8 mouse cellular contexts compared by ENCODE assay signal in genomic region chr11:115173549-115174339, GRCm38 (mm10). TPM values are rescaled to one million over a fixed set of nuclear protein-coding genes. Genes with fewer than 3 reads are reported as not detected.
DNase-seq lines count a peak whose midpoint lies in the region; ATAC-seq and TF ChIP-seq lines count a peak whose summit lies in the region.

No protein-coding gene starts in this region.

- H3K9me3 ChIP-seq in embryonic facial prominence, embryonic 11.5 days (replicated peaks; ENCODE audit: control insufficient read depth, low read length), result no peaks in the 10 kb centered on the region
- H3K9me3 ChIP-seq in limb, embryonic 13.5 days, result no peaks in the 10 kb centered on the region
- H3K9me3 ChIP-seq in stomach, embryonic 15.5 days, result no peaks in the 10 kb centered on the region

- 9% methylated on average over 16 of the region's 16 CpGs for WGBS in embryonic facial prominence, embryonic 11.5 days
- 14% methylated on average over 16 of the region's 16 CpGs for WGBS in limb, embryonic 13.5 days
- WGBS in stomach, embryonic 15.5 days, result 25% methylated on average over 16 of the region's 16 CpGs

- 0 out of 2 replicates have a peak overlapping the region, but pooled peaks have one; percentile 28 for H3K27ac ChIP-seq in layer of hippocampus, adult 2 months
- H3K27ac ChIP-seq in embryonic facial prominence, embryonic 11.5 days (replicated peaks; ENCODE audit: low read depth, low read length), result peak overlapping the region; percentile 11; the same call in 1 of the 2 replicates
- no peak overlapping the region for H3K27ac ChIP-seq in limb, embryonic 13.5 days
- H3K27ac ChIP-seq in stomach, embryonic 15.5 days, result peak overlapping the region; percentile 88

- H3K4me3 ChIP-seq in layer of hippocampus, adult 2 months, result no peak overlapping the region
- no peak overlapping the region for H3K4me3 ChIP-seq in embryonic facial prominence, embryonic 11.5 days (ENCODE audit: low read depth, low read length)
- H3K4me3 ChIP-seq in limb, embryonic 13.5 days, result no peak overlapping the region
- H3K4me3 ChIP-seq in stomach, embryonic 15.5 days (replicated peaks), result no peak overlapping the region

- H3K36me3 ChIP-seq in embryonic facial prominence, embryonic 11.5 days (replicated peaks; ENCODE audit: control insufficient read depth, insufficient read depth, low read depth, low read length), result no peaks in the 10 kb centered on the region
- H3K36me3 ChIP-seq in limb, embryonic 13.5 days, result no peaks in the 10 kb centered on the region
- H3K36me3 ChIP-seq in stomach, embryonic 15.5 days, result no peaks in the 10 kb centered on the region

- peak; percentile 35; the same call in 1 of the 2 replicates for ATAC-seq in embryonic facial prominence, embryonic 11.5 days (replicated peaks; ENCODE audit: insufficient number of reproducible peaks, low FRiP score, low TSS enrichment, low read depth)
- no peak for ATAC-seq in limb, embryonic 13.5 days (ENCODE audit: low FRiP score, low read depth)
- ATAC-seq in stomach, embryonic 15.5 days (ENCODE audit: insufficient read depth, low FRiP score, low read depth), result peak; percentile 71

- no peak for TF ChIP-seq CTCF in layer of hippocampus, adult 2 months (conservative IDR thresholded peaks at IDR 0.05)

- H3K9ac ChIP-seq in embryonic facial prominence, embryonic 11.5 days (replicated peaks; ENCODE audit: low read length), result peak overlapping the region; percentile 5; the same call in 1 of the 2 replicates
- H3K9ac ChIP-seq in limb, embryonic 13.5 days, result no peak overlapping the region
- H3K9ac ChIP-seq in stomach, embryonic 15.5 days, result no peak overlapping the region

- no peak for DNase-seq in layer of hippocampus, adult 2 months (ENCODE audit: low spot score in 2 of 2)
- DNase-seq in layer of hippocampus, adult 18-20 months (ENCODE audit: low spot score in 2 of 2), result no peak
- peak; percentile 67 for DNase-seq in embryonic facial prominence, embryonic 11.5 days (ENCODE audit: low spot score)
- DNase-seq in ovary, postnatal 10 days (ENCODE audit: low spot score), result no peak
- DNase-seq in ovary, adult 18-20 months (ENCODE audit: low spot score), result no peak
- DNase-seq in left cerebral cortex, adult 9 months (ENCODE audit: low spot score in 2 of 2), result no peak

- H3K4me1 ChIP-seq in embryonic facial prominence, embryonic 11.5 days (ENCODE audit: control insufficient read depth, insufficient read depth, low read length), result peaks cover 17% of the 10 kb centered on the region
- H3K4me1 ChIP-seq in limb, embryonic 13.5 days, result peaks cover 73% of the 10 kb centered on the region
- H3K4me1 ChIP-seq in stomach, embryonic 15.5 days, result peaks cover 68% of the 10 kb centered on the region

- no peak overlapping the region for H3K4me2 ChIP-seq in embryonic facial prominence, embryonic 11.5 days (ENCODE audit: low read depth, low read length)
- H3K4me2 ChIP-seq in limb, embryonic 13.5 days (replicated peaks), result peak overlapping the region; percentile 30
- H3K4me2 ChIP-seq in stomach, embryonic 15.5 days, result peak overlapping the region; percentile 41

- peaks cover 7% of the 10 kb centered on the region; the same call in 1 of the 2 replicates for H3K27me3 ChIP-seq in embryonic facial prominence, embryonic 11.5 days (ENCODE audit: control insufficient read depth, insufficient read depth, low read length)
- H3K27me3 ChIP-seq in limb, embryonic 13.5 days, result peaks cover 27% of the 10 kb centered on the region
- no peaks in the 10 kb centered on the region for H3K27me3 ChIP-seq in stomach, embryonic 15.5 days (replicated peaks)

RNA-seq across cellular contexts. Expression of gene Slc9a3r1, which starts 10.6 kb away (rescaled TPM):
- total RNA-seq in layer of hippocampus, adult 2 months (2021), result 10 to 100 TPM; 67.3 to 74.6 TPM
- 10 to 100 TPM; 66.9 to 70.4 TPM for total RNA-seq in layer of hippocampus, adult 18-20 months (2021)
- 31.3 and 36.0 TPM in 2 replicates for polyA plus RNA-seq in embryonic facial prominence, embryonic 11.5 days (2014; fragmentation: Nextera tagmentation; extraction: Ambion mirVana)
- 20.6 and 23.4 TPM in 2 replicates for polyA plus RNA-seq in limb, embryonic 13.5 days (2015; fragmentation: Nextera tagmentation; extraction: Ambion mirVana)
- 142 and 144 TPM in 2 replicates for polyA plus RNA-seq in stomach, embryonic 15.5 days (2015; fragmentation: Nextera tagmentation; extraction: Ambion mirVana)

RNA-seq across cellular contexts. Expression of gene Tmem104, which starts 13.5 kb away (rescaled TPM):
- total RNA-seq in layer of hippocampus, adult 2 months (2021), result 10 to 100 TPM; 18.1 to 20.1 TPM
- 10 to 100 TPM; 16.7 to 17.7 TPM for total RNA-seq in layer of hippocampus, adult 18-20 months (2021)
- 6.9 and 7.7 TPM in 2 replicates for polyA plus RNA-seq in embryonic facial prominence, embryonic 11.5 days (2014; fragmentation: Nextera tagmentation; extraction: Ambion mirVana)
- 10.9 and 11.4 TPM in 2 replicates for polyA plus RNA-seq in limb, embryonic 13.5 days (2015; fragmentation: Nextera tagmentation; extraction: Ambion mirVana)
- polyA plus RNA-seq in stomach, embryonic 15.5 days (2015; fragmentation: Nextera tagmentation; extraction: Ambion mirVana), result 9.3 and 11.5 TPM in 2 replicates

RNA-seq across cellular contexts. Expression of gene Nat9, which starts 13.9 kb away (rescaled TPM):
- 10 to 100 TPM; 20.5 to 20.6 TPM for total RNA-seq in layer of hippocampus, adult 2 months (2021)
- total RNA-seq in layer of hippocampus, adult 18-20 months (2021), result 10 to 100 TPM; 24.2 to 26.0 TPM
- polyA plus RNA-seq in embryonic facial prominence, embryonic 11.5 days (2014; fragmentation: Nextera tagmentation; extraction: Ambion mirVana), result 15.5 and 19.5 TPM in 2 replicates
- 25.7 and 26.2 TPM in 2 replicates for polyA plus RNA-seq in limb, embryonic 13.5 days (2015; fragmentation: Nextera tagmentation; extraction: Ambion mirVana)
- polyA plus RNA-seq in stomach, embryonic 15.5 days (2015; fragmentation: Nextera tagmentation; extraction: Ambion mirVana), result 23.2 and 24.0 TPM in 2 replicates

RNA-seq across cellular contexts. Expression of gene Cd300lf, which starts 40.0 kb away (rescaled TPM):
- under 1 TPM; 0.38 to 0.49 TPM for total RNA-seq in layer of hippocampus, adult 2 months (2021)
- total RNA-seq in layer of hippocampus, adult 18-20 months (2021), result under 1 TPM; 0.45 to 0.51 TPM
- polyA plus RNA-seq in embryonic facial prominence, embryonic 11.5 days (2014; fragmentation: Nextera tagmentation; extraction: Ambion mirVana), result not detected in 2 replicates
- 0.09 TPM in 1 of 2 replicates, not detected in the other for polyA plus RNA-seq in limb, embryonic 13.5 days (2015; fragmentation: Nextera tagmentation; extraction: Ambion mirVana)
- polyA plus RNA-seq in stomach, embryonic 15.5 days (2015; fragmentation: Nextera tagmentation; extraction: Ambion mirVana), result 2.1 and 2.6 TPM in 2 replicates
